Mouse (Mus musculus) spleen, adult 12 weeks (tissue): ENCODE data around the gene Plekhm3.

Experiments used
- DNase-seq: peaks from one replicate; pipeline ENCODE4 v3.0.0; 2022; ENCODE audit warnings: low spot score

Gene Plekhm3

DNA sequence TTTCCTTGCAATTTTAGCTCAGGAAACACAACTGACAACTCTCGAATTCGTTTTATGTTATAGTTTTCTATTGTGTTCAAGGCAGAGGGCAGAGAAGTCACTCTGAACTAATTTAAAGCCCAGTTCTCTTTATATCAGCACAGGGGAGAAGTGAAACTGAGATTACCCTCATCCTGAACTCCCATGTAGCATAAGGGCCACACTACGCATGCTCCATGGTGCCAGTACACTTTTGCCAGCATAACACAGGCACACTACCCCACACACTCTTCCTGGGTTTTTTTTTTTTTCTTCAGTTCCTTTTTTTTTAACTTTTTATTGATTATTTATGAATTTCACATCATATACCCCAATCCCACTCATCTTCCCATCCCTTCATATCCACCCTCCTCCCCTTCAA lies 28.1 kb downstream of the Plekhm3 start:
- DNase-seq = no peak

GRCm38 (mm10) chr1:64927437-64928274 lies 29.0 kb downstream of the Plekhm3 start:
- peak; percentile 26 for DNase-seq

GRCm38 (mm10) chr1:64925594-64925993 lies 31.0 kb downstream of the Plekhm3 start:
- DNase-seq = peak; percentile 32

DNA sequence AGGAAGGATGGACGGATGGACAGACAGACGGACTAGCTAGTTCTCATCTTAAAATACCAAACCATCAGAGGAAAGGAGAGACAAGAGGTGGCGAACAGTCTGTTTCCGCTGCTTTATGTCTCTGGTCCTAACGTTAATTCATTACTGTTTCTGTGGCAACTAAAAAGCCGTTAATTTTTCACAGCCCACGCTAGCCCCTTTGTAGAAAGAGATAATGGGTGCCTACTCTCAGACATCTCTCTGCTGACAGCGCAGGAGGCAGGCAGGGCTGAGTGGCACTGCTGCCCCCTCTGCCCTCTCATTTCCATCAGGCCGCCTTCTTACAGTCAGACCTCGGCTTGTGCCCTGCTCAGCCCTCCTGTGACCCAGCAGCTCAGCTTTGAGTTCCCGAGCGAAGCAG lies 32.3 kb downstream of the Plekhm3 start:
- no peak for DNase-seq

DNA sequence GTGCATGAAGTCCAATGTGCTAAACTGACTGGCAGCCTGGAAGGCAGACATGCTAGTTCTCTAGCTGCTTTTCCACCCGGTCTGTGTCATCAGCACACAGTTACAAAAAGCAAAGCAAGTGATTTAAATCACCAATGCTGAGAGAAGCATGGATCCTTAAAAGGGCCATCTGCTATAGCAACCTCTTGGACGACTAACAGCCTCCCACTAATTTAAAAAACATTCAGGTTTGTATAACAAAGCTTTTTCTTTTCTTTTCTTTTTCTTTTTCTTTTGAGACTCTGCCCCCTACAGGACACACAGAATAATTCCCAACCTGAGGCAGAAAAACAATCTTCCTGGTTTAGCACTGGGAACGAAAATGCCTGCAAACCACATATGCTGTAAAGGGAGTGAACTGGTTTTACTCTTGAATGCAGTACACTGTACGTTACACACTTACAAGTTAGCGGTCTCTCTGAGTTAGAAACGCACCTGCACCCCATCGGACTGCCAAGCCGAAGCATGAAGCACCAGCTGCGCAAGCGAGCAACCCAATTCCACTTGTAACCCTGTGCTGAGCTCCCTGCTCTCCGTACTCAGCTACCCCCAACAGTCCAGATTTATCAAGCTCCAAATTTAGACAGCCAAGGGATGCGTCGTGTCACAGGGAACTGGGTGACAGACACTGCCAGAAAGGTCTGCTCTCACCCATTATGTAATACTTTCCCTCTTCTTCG lies 37.7 kb downstream of the Plekhm3 start:
- DNase-seq = no peak

DNA sequence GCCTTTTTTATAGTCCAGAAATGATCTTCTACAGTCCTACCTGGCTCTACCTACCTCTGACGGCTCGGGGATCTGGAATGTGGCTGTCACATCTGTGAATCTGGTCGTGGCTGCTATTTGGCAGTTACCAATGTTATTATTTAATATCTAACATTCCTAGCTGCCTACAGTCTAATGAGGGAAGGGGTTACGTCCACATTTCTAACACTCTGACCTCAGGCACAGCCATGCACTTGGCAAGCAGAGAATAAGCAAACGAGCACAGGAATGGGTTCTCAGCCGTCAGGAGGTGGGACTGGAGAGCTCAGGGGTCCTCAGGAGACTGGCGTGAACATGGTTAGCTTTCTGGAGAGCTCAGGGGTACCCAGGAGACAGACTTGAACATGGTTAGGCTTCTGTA lies 38.7 kb downstream of the Plekhm3 start:
- DNase-seq = no peak

DNA sequence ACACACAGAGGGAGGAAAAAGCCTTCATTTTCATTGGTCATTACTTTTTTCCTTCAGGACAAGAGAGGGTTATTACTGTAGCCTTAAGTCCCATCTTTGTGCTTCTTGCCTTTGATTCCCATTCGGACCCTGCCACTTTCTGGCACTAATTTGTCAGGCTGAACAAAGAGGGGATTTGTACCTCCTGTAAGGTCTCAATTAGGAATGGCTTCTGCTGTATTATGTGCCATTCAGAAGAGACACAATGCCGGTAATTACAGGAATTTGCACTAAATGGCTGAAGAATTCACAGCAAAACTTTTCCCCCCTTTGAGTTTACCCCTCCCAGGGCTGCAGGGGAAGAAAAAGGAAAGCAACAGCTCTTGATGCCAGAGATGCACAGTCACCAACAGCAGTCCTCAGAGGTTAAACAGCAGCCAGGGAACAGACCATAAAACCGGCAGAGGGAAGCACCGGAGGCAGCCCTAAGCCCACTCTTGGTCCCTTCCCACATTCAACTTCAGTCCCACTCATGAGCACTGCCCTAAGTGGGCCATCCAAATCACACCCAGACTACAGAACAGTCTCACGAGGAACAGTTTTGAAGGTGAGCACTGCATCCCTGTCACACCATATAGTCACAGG lies 39.6 kb downstream of the Plekhm3 start:
- no peak for DNase-seq

DNA sequence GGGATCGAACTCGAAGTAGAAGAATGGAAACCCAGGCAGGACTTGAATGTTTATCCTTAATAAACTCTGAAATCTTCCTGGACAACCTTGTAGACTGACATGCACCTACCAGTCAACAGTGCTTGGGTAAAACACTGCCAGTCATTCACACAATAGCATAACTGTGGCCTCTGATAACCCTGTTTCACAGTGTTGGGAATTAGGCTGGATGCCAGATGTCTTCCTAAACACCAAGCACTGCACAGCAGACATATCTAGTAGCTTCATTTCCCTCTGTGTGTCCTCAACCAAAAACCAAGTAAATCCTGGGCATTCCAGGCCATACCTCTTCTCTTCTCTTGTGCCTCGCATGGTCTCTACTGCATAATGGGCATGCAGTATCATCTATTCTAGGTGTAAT lies 42.3 kb downstream of the Plekhm3 start:
- no peak for DNase-seq

DNA sequence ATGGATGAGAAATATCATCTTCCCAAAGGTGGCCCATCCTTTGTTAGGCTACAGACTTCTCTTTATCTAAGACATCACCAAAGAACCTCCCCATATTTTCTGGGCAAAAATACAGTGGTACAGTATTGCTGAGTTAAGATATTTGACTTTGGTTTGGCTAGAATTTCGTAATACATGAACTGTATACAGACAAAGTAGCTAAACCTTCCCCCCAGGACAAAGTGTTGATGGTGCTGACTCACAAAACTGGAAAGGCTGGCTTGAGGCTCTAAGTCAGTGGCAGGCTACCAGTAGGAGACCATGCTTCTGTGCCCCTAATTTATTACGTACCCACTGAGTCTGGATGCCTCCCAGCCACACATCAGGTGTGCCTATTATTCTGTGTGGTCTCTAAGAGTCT lies 48.9 kb downstream of the Plekhm3 start:
- no peak for DNase-seq

DNA sequence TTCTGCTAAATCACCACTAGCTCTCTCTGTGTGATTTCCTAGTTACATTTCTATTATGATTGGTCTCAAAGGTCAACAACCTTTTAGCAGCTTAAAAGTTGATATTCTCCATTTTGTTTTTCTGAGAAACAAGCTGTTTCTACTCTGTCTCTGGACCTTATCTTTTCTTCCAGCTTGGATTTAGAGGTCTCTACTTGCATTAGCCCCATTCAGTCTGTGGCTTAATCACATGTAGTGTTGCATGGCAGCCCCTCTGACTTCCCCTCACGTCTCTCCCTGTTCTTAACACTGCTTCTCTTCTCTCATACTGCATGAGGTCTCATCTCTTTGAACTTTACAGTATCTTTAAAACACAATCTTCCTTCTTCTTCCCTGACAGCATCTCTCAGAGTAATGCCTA lies 50.4 kb downstream of the Plekhm3 start:
- no peak for DNase-seq

- DNase-seq = no peak
Measured at GRCm38 (mm10) chr1:64903415-64903814, 53.2 kb downstream of the Plekhm3 start.

DNA sequence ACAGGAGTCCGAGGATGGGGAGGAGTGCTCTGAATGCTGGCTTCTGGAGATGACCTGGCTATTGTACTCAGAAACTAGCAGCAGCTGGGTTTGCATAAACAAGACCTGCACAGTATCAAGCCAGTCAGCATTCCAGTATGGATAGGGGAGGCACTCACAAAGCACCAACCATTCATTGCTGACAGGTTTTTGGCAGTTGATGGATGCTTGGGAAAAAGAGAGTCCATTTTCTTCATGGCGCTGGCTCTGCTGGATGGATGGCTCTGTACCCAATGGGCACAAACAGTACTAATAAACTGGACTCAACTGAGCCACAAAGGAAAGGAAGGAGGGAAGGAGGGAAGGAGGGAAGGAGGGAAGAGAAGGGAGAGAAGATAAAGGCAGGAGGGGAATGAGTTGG lies 53.8 kb downstream of the Plekhm3 start:
- DNase-seq = no peak

DNA sequence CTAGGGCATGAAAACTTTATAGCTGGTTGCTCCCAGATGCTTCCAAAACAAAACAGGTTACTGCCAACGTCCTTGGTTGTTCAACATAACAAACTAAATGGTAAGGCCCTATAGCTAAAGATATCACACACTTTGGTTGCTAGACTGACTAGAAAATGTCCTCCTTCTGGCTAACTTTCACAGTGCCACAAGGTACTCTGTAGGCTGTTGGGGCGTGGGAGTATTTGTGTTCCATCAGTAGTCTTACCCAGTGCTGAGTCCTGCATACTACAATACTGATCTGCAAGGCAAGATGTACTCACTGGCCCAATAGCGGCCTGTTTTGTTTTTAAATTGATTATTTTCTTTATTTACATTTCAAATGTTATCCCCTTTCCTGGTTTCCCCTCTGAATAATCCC lies 56.9 kb downstream of the Plekhm3 start:
- no peak for DNase-seq

GRCm38 (mm10) chr1:64897485-64897884 lies 59.1 kb downstream of the Plekhm3 start:
- no peak for DNase-seq

GRCm38 (mm10) chr1:64893806-64894205 lies 62.8 kb downstream of the Plekhm3 start:
- DNase-seq = no peak

- DNase-seq = no peak
Measured at GRCm38 (mm10) chr1:64891332-64891731, 65.3 kb downstream of the Plekhm3 start.

DNA sequence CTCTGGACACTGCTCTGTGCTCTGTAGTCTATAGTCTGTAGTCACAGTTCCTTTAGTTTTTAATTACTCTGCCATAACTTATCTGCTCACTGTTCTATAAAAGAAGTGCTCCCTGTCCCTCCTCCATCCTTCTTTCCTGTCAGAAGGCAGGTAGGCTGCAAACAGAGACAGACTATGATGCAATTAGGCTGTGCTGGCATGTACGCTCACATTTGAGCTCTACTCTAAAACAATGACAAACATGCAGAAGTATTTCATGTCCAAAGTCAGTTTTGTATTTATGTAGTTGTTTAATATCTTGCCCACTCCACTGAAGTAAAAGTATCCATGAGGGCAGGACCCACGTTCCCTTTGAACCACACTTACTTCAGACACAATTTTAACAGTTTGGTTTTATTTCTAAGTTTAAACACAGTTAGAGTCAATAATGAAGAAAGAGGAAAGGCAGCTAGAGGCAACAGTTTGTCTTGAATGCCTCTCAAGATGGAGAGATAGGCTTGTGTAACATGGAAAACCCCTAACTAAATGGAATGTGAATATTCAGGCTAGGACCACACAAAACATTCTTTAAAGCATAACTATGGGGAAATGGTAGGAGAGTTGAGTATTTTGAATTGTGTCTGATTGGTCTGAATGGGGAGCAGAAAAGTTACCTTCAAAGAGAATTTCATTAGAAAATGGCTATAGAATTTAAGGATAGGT lies 69.0 kb downstream of the Plekhm3 start:
- DNase-seq = no peak

DNA sequence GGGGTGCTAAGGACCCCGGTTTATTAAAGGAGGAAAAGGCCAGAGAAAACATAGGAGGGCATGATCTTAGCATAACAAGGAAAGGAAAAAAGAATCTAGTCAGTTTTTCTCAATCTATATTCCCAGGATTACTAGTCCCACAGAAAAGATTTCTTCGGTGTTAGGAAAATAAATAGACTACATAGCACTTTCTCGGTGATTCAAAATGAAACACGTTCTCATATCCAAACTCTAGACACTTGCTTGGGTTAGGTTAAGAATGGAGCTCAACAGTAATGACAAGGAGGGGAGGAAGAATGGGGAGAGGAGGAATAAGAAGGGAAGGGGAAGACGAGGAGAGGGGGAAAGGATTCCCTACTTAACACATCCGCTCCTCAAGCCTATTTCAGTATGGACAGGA lies 69.9 kb downstream of the Plekhm3 start:
- DNase-seq = no peak

GRCm38 (mm10) chr1:64885328-64885727 lies 71.3 kb downstream of the Plekhm3 start:
- DNase-seq = no peak

DNA sequence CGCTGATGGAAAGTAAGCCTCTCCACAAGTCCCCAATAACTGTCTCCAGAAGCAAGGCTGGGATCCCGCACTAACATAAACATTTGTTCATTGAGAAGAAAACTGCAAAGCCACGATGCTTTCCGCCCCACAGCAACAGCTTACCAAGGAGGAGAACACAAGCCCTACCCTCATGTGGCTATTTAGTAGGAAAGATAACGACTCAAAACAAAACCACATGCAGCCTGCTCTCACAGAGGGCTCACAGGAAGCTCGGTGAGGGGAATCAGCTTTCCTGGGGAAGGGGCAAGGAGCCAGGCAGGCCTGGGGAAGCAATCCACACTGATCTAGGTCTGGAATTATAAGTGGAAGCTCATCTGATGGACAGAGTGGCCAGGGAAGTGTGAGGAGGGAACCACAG lies 72.6 kb downstream of the Plekhm3 start:
- no peak for DNase-seq

DNA sequence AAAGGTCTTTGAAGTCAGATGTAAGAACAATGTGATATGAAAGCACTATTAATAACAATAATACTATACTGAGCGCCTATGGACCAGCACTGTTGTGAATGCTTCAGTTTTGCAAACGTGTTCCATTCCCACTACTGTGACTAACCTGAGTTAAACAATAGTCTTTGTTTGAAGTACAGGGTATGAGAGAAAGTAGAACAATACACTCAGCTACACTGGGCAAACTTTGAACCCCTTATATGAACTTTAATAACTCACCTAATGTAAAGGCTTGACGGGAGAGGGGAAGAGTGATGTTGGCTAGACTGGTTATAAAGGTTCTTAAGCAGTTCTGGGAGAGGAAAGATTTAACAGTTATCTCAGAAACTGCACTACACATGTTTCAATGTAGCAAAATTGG lies 76.0 kb downstream of the Plekhm3 start:
- no peak for DNase-seq

- no peak for DNase-seq
Measured at GRCm38 (mm10) chr1:64878795-64879240, 77.8 kb downstream of the Plekhm3 start.
